Mouse (Mus musculus) CH12.LX (cell line): Measurements from ENCODE around the gene S100pbp. TPM values are rescaled to one million over a fixed set of nuclear protein-coding genes. Genes with fewer than 3 reads are reported as not detected.

Experiments used
- DNase-seq: peaks from one replicate; pipeline ENCODE4 v3.0.0-alpha.2; 2013; ENCODE audit errors: extremely low read depth
- H3K27ac ChIP-seq: 2 replicates; pipeline ENCODE4 v1.5.1; 2012; ENCODE audit warnings: low read depth, mild to moderate bottlenecking, control low read depth, moderate library complexity; ENCODE audit not compliant: insufficient read depth
- H3K27me3 ChIP-seq: replicated peaks from 2 replicates; pipeline ENCODE3; 2012; ENCODE audit warnings: inconsistent platforms
- H3K36me3 ChIP-seq, 2 experiments: replicated peaks in 1 of 2; 2 replicates each; pipeline versions ENCODE3 to v1.6.1; 2012; ENCODE audit warnings: inconsistent platforms in 1 of 2, low read length in 1 of 2, mild to moderate bottlenecking in 1 of 2, mixed read lengths in 1 of 2, moderate library complexity in 1 of 2; ENCODE audit not compliant: control insufficient read depth in 1 of 2, insufficient read depth in 1 of 2
- H3K4me1 ChIP-seq, 2 experiments: 2 replicates each; pipeline ENCODE4 v1.6.1; 2012; ENCODE audit warnings: inconsistent platforms in 1 of 2, moderate library complexity in 1 of 2; ENCODE audit not compliant: insufficient read depth in 2 of 2, control insufficient read depth in 1 of 2
- H3K4me2 ChIP-seq: 2 replicates; pipeline ENCODE4 v1.6.1; 2012; ENCODE audit warnings: low read depth, mild to moderate bottlenecking, control low read depth; ENCODE audit not compliant: poor library complexity, insufficient read depth, severe bottlenecking
- H3K4me3 ChIP-seq, 3 experiments: fragments of 150-350 bp in 1 of 3; sonication (generic) in 1 of 3; replicated peaks in 1 of 3; 2 replicates each; pipeline versions ENCODE3 to v1.5.1; 2011 to 2012; ENCODE audit warnings: low read depth in 2 of 3, low read length in 2 of 3, mild to moderate bottlenecking in 2 of 3, moderate library complexity in 2 of 3, control low read depth in 1 of 3, improper control_type of control experiment in 1 of 3, inconsistent platforms in 1 of 3, mixed read lengths in 1 of 3; ENCODE audit not compliant: poor library complexity in 1 of 3
- H3K79me2 ChIP-seq: replicated peaks from 2 replicates; pipeline ENCODE4 v1.6.1; 2012; ENCODE audit warnings: mild to moderate bottlenecking, moderate library complexity; ENCODE audit not compliant: control insufficient read depth, poor library complexity, insufficient read depth, severe bottlenecking; ENCODE audit errors: extremely low read depth
- H3K9ac ChIP-seq: 2 replicates; pipeline ENCODE4 v1.6.1; 2012; ENCODE audit warnings: low read depth, mild to moderate bottlenecking, control low read depth, moderate library complexity; ENCODE audit not compliant: insufficient read depth
- H3K9me3 ChIP-seq: replicated peaks from 2 replicates; pipeline ENCODE3; 2012; ENCODE audit warnings: low read length, inconsistent platforms, mixed read lengths
- CHD2 ChIP-seq: IDR thresholded peaks from 2 replicates; pipeline ENCODE4 v1.6.1; 2011; ENCODE audit warnings: low read length, improper control_type of control experiment
- E2F4 ChIP-seq: IDR thresholded peaks from 2 replicates; pipeline ENCODE4 v1.6.1; 2011; ENCODE audit warnings: low read depth, low read length, improper control_type of control experiment; ENCODE audit not compliant: insufficient replicate concordance
- ELF1 ChIP-seq: IDR thresholded peaks from 2 replicates; pipeline ENCODE4 v1.6.1; 2014; ENCODE audit warnings: low read depth, mild to moderate bottlenecking, inconsistent platforms, low read length, improper control_type of control experiment
- ETS1 ChIP-seq: conservative IDR thresholded peaks from 2 replicates; pipeline ENCODE4 v1.6.1; 2012; ENCODE audit warnings: low read depth, mild to moderate bottlenecking, inconsistent platforms, low read length, improper control_type of control experiment, moderate library complexity
- GABPA ChIP-seq: IDR thresholded peaks from 2 replicates; pipeline ENCODE4 v1.6.1; 2012; ENCODE audit warnings: low read depth, low read length, improper control_type of control experiment, inconsistent platforms; ENCODE audit not compliant: insufficient replicate concordance
- HCFC1 ChIP-seq: IDR thresholded peaks from 2 replicates; pipeline ENCODE4 v1.6.1; 2012; ENCODE audit warnings: low read depth, mild to moderate bottlenecking, inconsistent platforms, low read length, improper control_type of control experiment
- JUN ChIP-seq: IDR thresholded peaks from 2 replicates; pipeline ENCODE4 v1.6.1; 2011; ENCODE audit warnings: low read depth, mild to moderate bottlenecking, low read length, improper control_type of control experiment, moderate library complexity; ENCODE audit not compliant: insufficient read depth
- MAFK ChIP-seq: IDR thresholded peaks from 2 replicates; pipeline ENCODE4 v1.6.1; 2011; ENCODE audit warnings: low read length, improper control_type of control experiment; ENCODE audit not compliant: insufficient replicate concordance
- MAZ ChIP-seq: IDR thresholded peaks from 2 replicates; pipeline ENCODE4 v1.6.1; 2012; ENCODE audit warnings: low read depth, mild to moderate bottlenecking, inconsistent platforms, low read length, improper control_type of control experiment, moderate library complexity
- MXI1 ChIP-seq: IDR thresholded peaks from 2 replicates; pipeline ENCODE4 v1.6.1; 2011; ENCODE audit warnings: mild to moderate bottlenecking, low read depth, low read length, improper control_type of control experiment
- NELFE ChIP-seq: IDR thresholded peaks from 2 replicates; pipeline ENCODE4 v1.6.1; 2011; ENCODE audit warnings: low read depth, low read length, improper control_type of control experiment
- POLR2AphosphoS2 ChIP-seq: IDR thresholded peaks from 2 replicates; pipeline ENCODE4 v1.6.1; 2011; ENCODE audit warnings: low read depth, low read length, improper control_type of control experiment
- RAD21 ChIP-seq: IDR thresholded peaks from 2 replicates; pipeline ENCODE4 v1.6.1; 2011; ENCODE audit warnings: low read depth, mild to moderate bottlenecking, low read length, improper control_type of control experiment, moderate library complexity
- RCOR1 ChIP-seq: conservative IDR thresholded peaks from 2 replicates; pipeline ENCODE4 v1.6.1; 2012; ENCODE audit warnings: low read depth, mild to moderate bottlenecking, inconsistent platforms, low read length, improper control_type of control experiment
- SIN3A ChIP-seq: IDR thresholded peaks from 2 replicates; pipeline ENCODE4 v1.6.1; 2012; ENCODE audit warnings: low read length, improper control_type of control experiment, inconsistent platforms
- SMC3 ChIP-seq: IDR thresholded peaks from 2 replicates; pipeline ENCODE4 v1.6.1; 2011; ENCODE audit warnings: low read depth, low read length, improper control_type of control experiment
- UBTF ChIP-seq: IDR thresholded peaks from 2 replicates; pipeline ENCODE4 v1.6.1; 2012; ENCODE audit warnings: low read depth, mild to moderate bottlenecking, inconsistent platforms, low read length, improper control_type of control experiment, moderate library complexity
- USF1 ChIP-seq: IDR thresholded peaks from 2 replicates; pipeline ENCODE4 v1.6.1; 2014; ENCODE audit warnings: low read depth, mild to moderate bottlenecking, inconsistent platforms, low read length, improper control_type of control experiment
- USF2 ChIP-seq: conservative IDR thresholded peaks from 2 replicates; pipeline ENCODE4 v1.6.1; 2011; ENCODE audit warnings: low read depth, low read length, improper control_type of control experiment
- ZC3H11A ChIP-seq: IDR thresholded peaks from 2 replicates; pipeline ENCODE4 v1.6.1; 2012; ENCODE audit warnings: low read depth, mild to moderate bottlenecking, inconsistent platforms, low read length, improper control_type of control experiment
- ZKSCAN1 ChIP-seq: IDR thresholded peaks from 2 replicates; pipeline ENCODE4 v1.6.1; 2012; ENCODE audit warnings: low read depth, inconsistent platforms, low read length, improper control_type of control experiment, borderline replicate concordance
- dilution Hi-C: fragments of 300-500 bp; cut with MboI; formaldehyde crosslinking; loops from 2 replicates; pipeline ENCODE4 v1.14.3; 2020; ENCODE audit warnings: low sequenced_read_pairs; ENCODE audit not compliant: extremely low pct_unique_long_range_greater_than_20kb, extremely low pct_ligation_motif_present
- in situ Hi-C: fragments of 300-500 bp; cut with MboI; formaldehyde crosslinking; loops from 3 replicates; pipeline ENCODE4 v1.14.3; 2019; ENCODE audit warnings: low sequenced_read_pairs, low pct_ligation_motif_present, low pct_unique_long_range_greater_than_20kb, mixed read lengths
- polyA plus RNA-seq: library from polyadenylated mRNA; unstranded; fragments of >175 nt; gene quantifications from 2 replicates; pipeline ENCODE4 v1.2.1, GENCODE M21; 2012; ENCODE audit warnings: low read depth; ENCODE audit not compliant: insufficient read length
- total RNA-seq, 2 experiments: library from RNA; depleted of rRNA; stranded (reverse); fragments of 300-350 nt in 1 of 2; fragments of >200 nt in 1 of 2; gene quantifications; 2 replicates each; pipeline ENCODE4 v1.2.3; 2012 to 2014

Gene S100pbp
- total and polyA plus RNA-seq, 3 experiments, result 22.5 to 43.6 (median 43.6) TPM

GRCm38 (mm10) chr4:129136189-129136578 is 53.3 kb downstream of the S100pbp start (continued):
- TF ChIP-seq NELFE (no peak), GABPA (no peak)

- no peaks in the 10 kb centered on the region for H3K79me2 ChIP-seq
- H3K27ac ChIP-seq, result no peak overlapping the region
- dilution Hi-C loops, result no loop called here
- H3K9me3 ChIP-seq, result no peaks in the 10 kb centered on the region
- TF ChIP-seq USF2 (no peak), ETS1 (no peak), CHD2 (no peak), RCOR1 (no peak), RAD21 (no peak), SIN3A (no peak), ZKSCAN1 (no peak), ELF1 (no peak), POLR2AphosphoS2 (no peak), JUN (no peak), UBTF (no peak), ZC3H11A (no peak), MXI1 (no peak), E2F4 (no peak), USF1 (no peak), HCFC1 (no peak), SMC3 (no peak), MAFK (no peak), MAZ (no peak)
- H3K4me3 ChIP-seq, result no peak overlapping the region
- H3K4me2 ChIP-seq, result no peak overlapping the region
- in situ Hi-C loops, result loop anchor here (10.0 kb wide), 2 partner anchors 49 to 319 kb away; partner anchors contain the start of genes S100pbp and Yars
- DNase-seq, result no peak
- H3K36me3 ChIP-seq, result peaks cover 0 to 4% of the 10 kb centered on the region in 2 experiments
- no peak overlapping the region for H3K9ac ChIP-seq
- peaks cover 31% of the 10 kb centered on the region for H3K27me3 ChIP-seq
- H3K4me1 ChIP-seq, result peaks cover 13 to 43% of the 10 kb centered on the region in 2 experiments
These were observed 53.9 kb downstream of the S100pbp start for GRCm38 (mm10) chr4:129135637-129136036.
